Mouse (Mus musculus) frontal cortex, adult (tissue): ENCODE data around the gene Sct.

ENCODE experiments used
- ATAC-seq: cut with Nextera tagmentation; 2 replicates; pipeline ENCODE4 v1.9.2; 2017; ENCODE audit warnings: mild to moderate bottlenecking, moderate library complexity, mixed read lengths; ENCODE audit not compliant: low TSS enrichment

Sct gene

DNA sequence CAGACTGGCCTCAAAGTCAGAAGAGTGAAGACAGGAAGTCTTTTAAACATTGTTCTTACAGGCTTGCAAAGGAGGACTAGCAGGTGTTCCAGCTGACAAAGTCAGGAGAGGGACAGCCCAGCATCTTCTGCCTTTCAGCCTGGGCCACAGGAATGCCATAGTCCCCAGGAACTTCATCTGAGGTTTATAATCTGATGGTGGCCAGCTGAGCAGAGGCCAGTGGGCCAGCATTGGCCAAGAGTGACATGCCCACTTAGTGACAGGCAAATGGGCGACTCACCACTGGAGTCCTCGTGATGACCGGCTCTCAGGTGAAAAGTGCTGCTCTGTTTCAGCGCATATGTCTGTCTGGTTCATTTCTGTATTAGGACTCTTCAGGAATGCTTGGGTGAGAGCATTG, 48.4 kb downstream of the Sct start:
- ATAC-seq, result no peak

DNA sequence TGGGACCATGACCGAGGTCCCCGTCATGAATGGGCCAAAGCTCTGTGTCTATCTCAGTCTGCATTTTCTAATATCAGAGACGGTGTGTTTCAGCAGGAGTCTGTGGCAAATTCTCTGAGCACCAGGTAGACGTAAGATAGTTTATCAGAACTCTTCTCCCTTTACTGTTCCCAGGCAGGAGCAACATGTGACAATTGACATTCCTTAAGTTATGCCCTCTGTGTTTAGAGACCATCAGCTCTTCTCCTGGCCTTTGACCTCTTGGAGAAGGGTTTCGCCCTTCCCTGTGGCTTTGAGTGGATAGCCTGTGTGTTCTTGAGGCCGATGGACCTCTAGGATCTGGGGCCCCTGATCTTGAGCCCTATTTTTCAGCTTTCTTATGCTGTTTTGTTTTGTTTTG, 49.2 kb downstream of the Sct start:
- no peak for ATAC-seq
